Mouse (Mus musculus): ENCODE measurements at regions not wholly inside any gene's neighbourhood (a gene's known extent, or its start where the extent isn't known, plus 50 kb on each side); places are given as distances from the start of the nearest gene placed in this dataset.
"Not testable (repeated sequence)": the region's sequence is repeated elsewhere in the genome, so short reads cannot be mapped to it uniquely, and the experiment has no call there.

- peak; percentile 79 to 83 for DNase-seq (ENCODE audit: low spot score in 2 of 2)
These were observed 80.1 kb upstream of the Riok2 start for GRCm38 (mm10) chr17:17293932-17294534.

GRCm38 (mm10) chr17:17295037-17295436 lies 79.1 kb upstream of the Riok2 start:
- not testable (repeated sequence) for DNase-seq (ENCODE audit: low spot score in 2 of 2)

DNA sequence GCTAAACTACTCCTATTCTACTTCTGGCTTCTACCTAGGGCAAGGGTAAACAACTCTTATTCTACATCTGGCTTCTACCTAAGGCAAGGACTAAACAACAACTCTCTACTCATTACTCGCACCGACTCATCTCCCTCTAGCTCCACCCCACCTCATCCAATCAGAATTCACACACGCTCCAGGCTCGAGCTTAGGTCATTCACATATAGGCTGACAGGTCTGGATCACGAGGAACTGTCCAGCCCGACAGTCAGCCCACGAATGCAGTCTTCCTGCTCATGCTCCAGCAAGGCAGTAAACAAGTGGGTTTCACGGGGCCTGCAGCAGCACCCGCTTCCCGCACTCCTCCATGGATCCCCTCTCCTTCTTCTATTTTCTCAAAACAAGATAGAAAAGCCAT lies 70.6 kb upstream of the Riok2 start:
- DNase-seq (ENCODE audit: low spot score in 2 of 2): not testable (repeated sequence)

All from gastrocnemius, adult 8-10 months (tissue).